Mouse (Mus musculus) embryonic facial prominence, embryonic 14.5 days (tissue): ENCODE results near the gene Rtl8c. TPM values are rescaled to one million over a fixed set of nuclear protein-coding genes. Genes with fewer than 3 reads are reported as not detected.
"Not testable (repeated sequence)": the region's sequence is repeated elsewhere in the genome, so short reads cannot be mapped to it uniquely, and the experiment has no call there.

ENCODE experiments used
- ATAC-seq: fragments of 200-750 bp; cut with Nextera tagmentation; 2 replicates; pipeline ENCODE4 v1.8.0; 2017; ENCODE audit warnings: low read depth, moderate number of reproducible peaks, moderate TSS enrichment
- DNase-seq: peaks from one replicate; pipeline ENCODE4 v3.0.0-alpha.2; 2015; ENCODE audit warnings: low spot score
- H3K27ac ChIP-seq: fragments of 300-500 bp; sonication (generic); replicated peaks from 2 replicates; pipeline ENCODE4 v1.5.1; 2014; ENCODE audit warnings: low read depth, mild to moderate bottlenecking, low read length, moderate library complexity
- H3K27me3 ChIP-seq: fragments of 300-500 bp; sonication (generic); replicated peaks from 2 replicates; pipeline ENCODE4 v1.6.1; 2014; ENCODE audit warnings: low read length; ENCODE audit not compliant: control insufficient read depth, insufficient read depth
- H3K36me3 ChIP-seq: fragments of 300-500 bp; sonication (generic); 2 replicates; pipeline ENCODE4 v1.6.1; 2014; ENCODE audit warnings: low read length, mixed read lengths; ENCODE audit not compliant: control insufficient read depth, insufficient read depth
- H3K4me1 ChIP-seq: fragments of 300-500 bp; sonication (generic); 2 replicates; pipeline ENCODE4 v1.6.1; 2014; ENCODE audit warnings: antibody characterized with exemption, low read length; ENCODE audit not compliant: control insufficient read depth, insufficient read depth
- H3K4me2 ChIP-seq: fragments of 300-500 bp; sonication (generic); 2 replicates; pipeline ENCODE4 v1.6.1; 2014; ENCODE audit warnings: low read depth, mild to moderate bottlenecking, low read length, moderate library complexity, mixed read lengths
- H3K4me3 ChIP-seq: fragments of 300-500 bp; sonication (generic); 2 replicates; pipeline ENCODE4 v1.5.1; 2014; ENCODE audit warnings: low read depth, mild to moderate bottlenecking, low read length
- H3K9ac ChIP-seq: fragments of 300-500 bp; sonication (generic); 2 replicates; pipeline ENCODE4 v1.6.1; 2014; ENCODE audit warnings: low read depth, mild to moderate bottlenecking, low read length, moderate library complexity, mixed read lengths
- H3K9me3 ChIP-seq: fragments of 300-500 bp; sonication (generic); 2 replicates; pipeline ENCODE4 v1.6.1; 2016; ENCODE audit warnings: low read length; ENCODE audit not compliant: control insufficient read depth
- WGBS: fragments of 180-500 bp; shearing (Covaris S2); extraction: QIAGEN DNeasy Blood & Tissue Kit; methylation state at CpG from one replicate; pipeline ENCODE4 v1.1.7; 2014; 5-methylcytosine and 5-hydroxymethylcytosine counted together
- polyA plus RNA-seq: library from polyadenylated mRNA; unstranded; fragments of >200 nt; fragmentation: Nextera tagmentation; extraction: Ambion mirVana; gene quantifications from 2 replicates; pipeline ENCODE4 v1.2.1, GENCODE M21; 2014

The Rtl8c gene
- polyA plus RNA-seq, result 52.6 and 54.6 TPM in 2 replicates

DNA sequence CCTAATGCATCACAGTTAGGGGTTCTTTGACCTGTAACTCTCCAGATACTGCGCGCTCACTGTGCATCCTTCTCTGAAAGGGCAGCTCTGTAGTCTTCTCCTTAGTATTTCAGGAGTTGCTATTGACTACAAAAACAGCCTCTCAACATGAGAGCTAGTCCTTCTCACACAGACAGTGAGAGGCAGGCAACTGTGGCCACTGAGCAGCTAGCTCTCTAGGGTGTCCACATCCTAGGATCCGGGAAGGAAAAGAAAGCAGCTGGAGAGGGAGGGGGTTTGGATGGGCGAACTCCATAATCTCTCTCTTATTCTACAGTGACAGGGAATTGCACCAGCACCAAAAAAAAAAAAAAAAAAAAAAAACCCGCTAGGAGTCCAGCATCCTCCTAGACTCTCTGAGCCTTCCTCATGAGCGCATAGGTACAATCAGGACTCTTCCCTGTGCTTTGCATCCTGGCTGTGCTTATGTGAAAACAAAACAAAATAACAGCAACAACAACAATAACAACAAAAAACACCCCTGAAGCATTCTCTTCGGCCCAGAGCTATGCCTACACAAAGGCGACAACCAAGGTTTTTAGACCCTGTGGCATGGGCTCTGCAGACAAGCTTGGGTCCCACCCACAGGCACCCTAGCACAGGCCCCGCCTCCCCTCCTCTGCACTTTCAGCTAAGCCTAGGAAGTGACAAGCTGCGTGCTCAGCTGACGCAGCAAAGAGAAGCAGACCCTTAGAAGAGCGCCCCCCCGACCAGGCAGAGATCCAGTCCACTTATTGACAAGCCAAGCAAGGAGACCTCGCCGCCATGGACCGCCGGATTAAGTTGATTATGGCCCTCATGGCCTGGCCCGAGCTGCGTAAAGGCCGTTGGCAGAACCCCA, at the start of gene Rtl8c:
Gene Rtl8c, plus strand, starts transcription at position 791 of the 880 bp plus-strand sequence.
- H3K9me3 ChIP-seq, result no peaks in the 10 kb centered on the region
- H3K9ac ChIP-seq, result peak within 1 kb of the TSS; percentile 64
- H3K4me2 ChIP-seq, result peak within 1 kb of the TSS; percentile 54
- 33% methylated on average over 19 of the region's 20 CpGs for WGBS
- DNase-seq (peak; percentile 86), ATAC-seq (peak; percentile 95)
- no peaks in the 10 kb centered on the region for H3K27me3 ChIP-seq
- H3K4me1 ChIP-seq, result no peaks in the 10 kb centered on the region
- H3K4me3 ChIP-seq, result peak within 1 kb of the TSS; percentile 48
- no peak within 1 kb of the TSS for H3K27ac ChIP-seq
- no peaks in the 10 kb centered on the region for H3K36me3 ChIP-seq

DNA sequence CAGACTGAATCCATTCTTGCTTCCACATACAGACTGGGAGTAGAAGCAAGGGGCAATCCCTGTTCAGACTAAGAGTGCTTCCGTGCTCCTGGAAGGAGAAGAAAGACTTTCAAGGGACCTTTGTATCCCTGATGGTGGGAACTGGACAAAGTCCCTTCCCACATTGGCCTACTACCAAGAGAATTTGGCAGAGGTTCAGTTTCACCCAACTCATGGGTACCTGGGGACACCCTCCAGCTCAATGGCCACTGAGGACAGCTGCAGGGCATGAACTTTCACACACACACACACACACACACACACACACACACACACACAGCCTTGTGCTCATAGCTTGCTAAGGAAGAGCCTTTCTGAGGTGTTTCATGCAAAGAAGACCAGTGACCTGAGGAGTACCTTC, 28.5 kb upstream of the Rtl8c start:
- no peak overlapping the region for H3K4me2 ChIP-seq
- H3K27ac ChIP-seq, result no peak overlapping the region
- no peak overlapping the region for H3K9ac ChIP-seq
- H3K9me3 ChIP-seq, result no peaks in the 10 kb centered on the region
- no peak for DNase-seq
- H3K4me3 ChIP-seq, result no peak overlapping the region
- no peaks in the 10 kb centered on the region for H3K27me3 ChIP-seq
- H3K4me1 ChIP-seq, result no peaks in the 10 kb centered on the region
- ATAC-seq, result no peak
- 91% methylated on average over 1 of the region's 1 CpGs for WGBS
- H3K36me3 ChIP-seq, result no peaks in the 10 kb centered on the region

DNA sequence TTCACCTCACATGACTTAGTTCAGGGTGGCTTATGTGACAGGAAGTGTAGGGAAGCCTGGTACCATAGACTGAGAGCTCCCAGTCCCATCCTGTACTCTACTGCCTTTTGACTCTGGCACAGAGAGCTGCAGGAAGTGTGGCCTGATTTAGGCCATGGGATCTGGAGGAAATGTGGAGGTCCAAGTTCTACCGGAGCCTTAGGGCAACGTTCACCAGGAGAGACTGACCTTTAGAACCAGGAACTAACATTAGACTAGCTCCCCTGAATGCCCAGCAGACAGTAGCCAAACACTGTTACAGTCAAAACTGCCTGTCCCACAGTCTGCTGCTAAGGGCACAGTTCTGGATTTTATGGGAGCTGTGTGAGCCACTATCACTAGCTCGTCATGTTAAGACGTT, 26.4 kb upstream of the Rtl8c start:
- DNase-seq, result not testable (repeated sequence)

GRCm38 (mm10) chrX:53583404-53583803, 24.4 kb upstream of the Rtl8c start:
- WGBS, result 53% methylated on average over 2 of the region's 4 CpGs
- ATAC-seq, DNase-seq: not testable (repeated sequence)

More for the DNA sequence above, 26.4 kb upstream of the Rtl8c start:
- not testable (repeated sequence) for ATAC-seq, H3K4me3 ChIP-seq, H3K36me3 ChIP-seq, H3K9me3 ChIP-seq, H3K9ac ChIP-seq, H3K4me2 ChIP-seq, H3K27me3 ChIP-seq, H3K27ac ChIP-seq, H3K4me1 ChIP-seq
- WGBS, result 80% methylated on average over 2 of the region's 4 CpGs

DNA sequence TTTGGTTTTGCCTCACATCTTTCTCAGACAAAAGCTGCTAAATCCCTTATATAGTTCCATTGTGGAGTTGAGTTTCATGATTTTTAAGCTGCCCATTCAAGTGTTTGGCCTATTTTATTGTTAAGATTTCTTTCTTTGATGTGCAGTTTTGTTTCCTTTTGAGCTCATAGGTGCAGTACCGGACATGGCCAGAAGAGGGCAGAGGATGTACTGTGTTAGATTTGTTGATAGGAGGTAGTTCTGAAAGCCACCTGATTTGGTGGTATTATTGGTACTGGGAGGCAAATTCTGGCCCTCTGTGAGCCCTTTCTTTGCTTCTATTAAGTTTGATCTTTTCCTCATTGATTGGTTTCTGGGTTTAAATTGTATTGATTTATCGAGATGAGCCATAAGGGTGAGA, 7.8 kb upstream of the Rtl8c start:
- not testable (repeated sequence) for DNase-seq, H3K27me3 ChIP-seq, H3K36me3 ChIP-seq, H3K27ac ChIP-seq, H3K4me1 ChIP-seq, H3K4me3 ChIP-seq, H3K9ac ChIP-seq, H3K4me2 ChIP-seq, H3K9me3 ChIP-seq, ATAC-seq
- 33% methylated on average over 2 of the region's 2 CpGs for WGBS

More at GRCm38 (mm10) chrX:53583404-53583803, 24.4 kb upstream of the Rtl8c start:
- not testable (repeated sequence) for H3K4me1 ChIP-seq, H3K4me2 ChIP-seq, H3K9me3 ChIP-seq, H3K9ac ChIP-seq, H3K4me3 ChIP-seq, H3K27me3 ChIP-seq, H3K27ac ChIP-seq, H3K36me3 ChIP-seq

GRCm38 (mm10) chrX:53606176-53606575, 1.7 kb upstream of the Rtl8c start:
- not testable (repeated sequence) for DNase-seq, H3K27me3 ChIP-seq, H3K4me2 ChIP-seq, H3K36me3 ChIP-seq, H3K4me3 ChIP-seq, ATAC-seq, H3K9ac ChIP-seq, H3K9me3 ChIP-seq, H3K27ac ChIP-seq, H3K4me1 ChIP-seq
- WGBS, result 31% methylated on average over 1 of the region's 1 CpGs

- 33% methylated on average over 15 of the region's 18 CpGs for WGBS
- peak; percentile 9 for DNase-seq
These were observed 436 bp downstream of the Rtl8c start for GRCm38 (mm10) chrX:53608122-53608813.

GRCm38 (mm10) chrX:53608879-53609278, 1.0 kb downstream of the Rtl8c start, which contains the start of gene Gm14597:
Gene Gm14597 (minus strand): TSS chrX:53608979.
- Histone ChIP-seq H3K9ac (peak within 1 kb of the TSS; percentile 64), H3K4me2 (peak within 1 kb of the TSS; percentile 54), H3K4me3 (peak within 1 kb of the TSS; percentile 48)
- not testable (repeated sequence) for DNase-seq, ATAC-seq, H3K9me3 ChIP-seq, H3K27ac ChIP-seq, H3K27me3 ChIP-seq, H3K36me3 ChIP-seq, H3K4me1 ChIP-seq
- 86% methylated on average over 1 of the region's 4 CpGs for WGBS

More at GRCm38 (mm10) chrX:53608122-53608813, 436 bp downstream of the Rtl8c start:
- peak overlapping the region; percentile 64 for H3K9ac ChIP-seq
- H3K9me3 ChIP-seq, result no peaks in the 10 kb centered on the region
- H3K36me3 ChIP-seq, result no peaks in the 10 kb centered on the region
- no peaks in the 10 kb centered on the region for H3K4me1 ChIP-seq
- peak; percentile 42; the same call in 1 of the 2 replicates for ATAC-seq
- no peaks in the 10 kb centered on the region for H3K27me3 ChIP-seq
- no peak overlapping the region for H3K27ac ChIP-seq
- H3K4me2 ChIP-seq, result peak overlapping the region; percentile 54
- H3K4me3 ChIP-seq, result peak overlapping the region; percentile 48
